Mouse (Mus musculus): ENCODE results near the gene Rapgef2.
"Not testable (repeated sequence)": the region's sequence is repeated elsewhere in the genome, so short reads cannot be mapped to it uniquely, and the experiment has no call there.

Rapgef2 gene

DNA sequence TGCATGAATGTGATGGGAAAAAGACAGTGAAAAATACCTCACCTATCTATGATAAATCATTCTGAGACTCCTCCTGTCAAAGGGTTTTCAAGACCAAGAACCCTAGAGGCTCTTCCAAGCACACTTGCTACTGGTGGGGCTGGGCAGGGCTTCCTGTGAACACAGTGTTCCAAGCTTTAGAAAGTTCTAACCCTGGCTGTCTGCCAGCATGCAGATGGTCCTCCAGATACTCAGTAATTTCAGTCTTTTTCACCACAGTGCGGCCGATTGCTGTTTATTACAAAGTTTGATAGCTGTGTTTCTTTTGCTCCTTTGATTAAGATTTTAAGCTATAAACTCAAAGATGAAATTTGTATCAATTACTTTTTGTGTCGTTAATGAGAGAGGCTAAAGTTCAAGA, 83.1 kb downstream of the Rapgef2 start:
- peak in 1 of 2 experiments; percentile 37 for DNase-seq (ENCODE audit: low spot score in 2 of 2)

DNA sequence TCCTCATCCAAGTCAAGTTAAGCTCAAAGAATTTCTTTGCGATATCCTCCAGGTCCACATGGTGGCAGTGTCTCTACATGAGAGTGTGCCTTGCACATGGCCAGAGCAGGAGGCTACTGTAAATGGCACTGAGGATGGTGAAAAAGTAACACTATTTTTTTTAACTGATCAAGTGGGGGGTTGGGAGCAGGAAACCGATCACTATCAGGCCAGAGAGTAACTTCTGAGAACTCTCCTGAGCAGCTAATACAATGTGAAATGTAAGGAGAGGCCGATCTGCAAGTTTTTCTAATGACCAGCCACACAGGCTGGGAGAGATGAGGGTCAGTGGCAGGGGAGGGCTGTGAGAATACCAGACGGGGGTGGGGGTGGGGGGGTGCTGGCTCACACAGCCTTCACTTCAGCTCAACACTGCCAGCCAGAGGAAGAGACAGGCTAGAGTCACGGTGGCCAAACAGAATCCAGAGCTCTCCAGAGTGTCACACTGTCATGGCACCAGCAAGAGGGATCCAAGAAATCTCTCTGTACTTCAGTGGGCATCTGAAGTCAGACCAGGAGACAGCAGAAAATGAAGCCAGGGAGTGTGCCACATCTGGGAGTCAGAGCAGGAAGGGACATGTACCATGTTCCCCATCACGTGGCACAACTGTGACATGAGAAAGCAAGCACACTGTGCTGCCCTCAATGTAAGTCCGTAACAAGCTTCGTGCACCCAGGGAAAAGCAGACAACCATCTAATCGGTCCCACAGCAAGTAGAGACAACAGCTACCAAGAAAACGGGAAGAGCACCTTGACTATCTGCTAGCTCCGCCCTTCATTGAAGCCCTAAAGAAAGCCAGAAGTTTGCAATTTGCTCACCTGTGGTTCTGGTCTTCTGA, 83.8 kb downstream of the Rapgef2 start:
- DNase-seq (ENCODE audit: low spot score in 2 of 2) = peak; percentile 61 to 76

DNA sequence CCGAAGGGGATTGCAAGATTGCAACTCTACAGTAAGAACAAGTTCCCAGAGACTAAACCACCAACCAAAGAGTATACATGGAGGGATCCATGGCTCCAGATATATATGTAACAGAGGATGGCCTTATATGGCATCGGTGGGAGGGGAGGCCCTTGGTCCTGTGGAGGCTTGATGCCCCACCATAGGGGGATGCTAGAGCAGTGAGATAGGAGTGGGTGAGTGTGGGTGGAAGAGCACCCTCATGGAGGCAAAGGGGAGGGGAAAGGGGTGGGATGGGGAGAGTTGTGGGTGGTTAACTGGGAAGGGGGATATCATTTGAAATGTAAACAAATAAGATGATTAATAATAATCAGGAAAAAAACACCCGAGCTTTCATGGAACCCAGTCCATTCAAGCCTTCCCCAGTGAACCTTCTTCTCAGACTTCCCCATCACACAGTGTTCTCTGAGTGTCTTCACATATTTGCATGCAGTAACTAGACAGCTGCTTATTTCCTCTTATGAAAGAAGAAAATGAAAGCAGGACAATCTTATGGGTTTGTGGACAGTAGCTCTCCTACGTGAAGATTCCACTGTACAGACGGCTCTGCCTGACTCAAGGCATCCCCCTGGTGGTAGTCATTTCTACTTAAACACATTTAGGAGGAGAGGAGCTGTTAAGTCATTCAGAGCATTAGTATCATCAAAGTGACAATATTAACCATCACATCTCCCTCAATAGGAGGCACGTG, 89.4 kb downstream of the Rapgef2 start:
- DNase-seq (ENCODE audit: low spot score in 2 of 2) = no peak

DNA sequence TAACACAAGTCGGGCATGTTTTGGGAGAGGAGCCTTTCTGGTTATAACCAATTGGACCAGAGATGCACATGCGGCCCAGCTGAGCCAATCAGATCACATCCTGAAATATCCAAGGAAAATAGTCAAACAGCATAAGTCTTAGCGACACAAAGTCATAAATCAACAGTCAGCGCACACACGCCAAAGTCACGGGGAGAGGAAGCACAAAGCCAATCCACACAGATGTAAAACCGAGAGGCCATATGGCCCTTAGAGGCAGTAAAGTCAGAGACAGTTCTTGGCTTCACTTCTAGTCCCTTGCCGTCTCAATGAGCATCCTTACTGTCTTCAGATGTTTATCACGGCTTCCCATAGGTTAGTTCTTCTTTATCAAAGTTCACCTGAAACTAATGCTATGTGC, 91.0 kb downstream of the Rapgef2 start:
- no peak for DNase-seq (ENCODE audit: low spot score in 2 of 2)

DNA sequence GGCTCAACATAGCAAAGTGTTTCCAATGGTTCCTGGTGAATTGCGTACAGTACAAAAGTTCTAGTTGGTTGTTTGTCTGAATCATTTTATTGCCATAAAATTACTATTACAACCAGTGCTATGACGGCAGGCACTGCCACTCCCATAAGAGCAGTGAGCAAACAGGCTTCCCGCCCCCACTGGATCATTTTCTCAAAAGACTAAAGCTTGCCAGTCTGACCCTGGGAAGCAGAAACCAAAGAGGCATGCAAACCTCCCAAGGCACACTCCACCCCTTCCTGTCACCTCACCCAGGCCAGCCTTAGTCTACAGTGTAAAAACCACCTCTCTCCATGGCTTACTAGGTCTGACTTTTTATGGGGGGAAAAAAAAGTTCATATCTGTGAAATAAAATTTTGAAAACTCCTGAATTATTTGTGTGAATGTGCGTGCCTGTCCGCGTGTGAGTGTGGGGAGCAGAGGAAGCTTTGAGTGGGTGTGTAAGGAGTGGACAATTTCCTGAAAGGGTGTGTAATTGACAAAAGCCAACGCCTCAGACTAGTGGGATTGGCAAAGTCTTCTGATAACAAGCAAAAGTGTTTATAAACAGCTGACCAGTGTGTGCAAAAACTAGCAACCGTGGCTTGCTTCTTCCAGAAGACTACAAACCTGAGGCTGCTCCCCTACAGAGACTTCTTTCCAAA, 92.1 kb downstream of the Rapgef2 start:
- DNase-seq (ENCODE audit: low spot score in 2 of 2) = no peak

DNA sequence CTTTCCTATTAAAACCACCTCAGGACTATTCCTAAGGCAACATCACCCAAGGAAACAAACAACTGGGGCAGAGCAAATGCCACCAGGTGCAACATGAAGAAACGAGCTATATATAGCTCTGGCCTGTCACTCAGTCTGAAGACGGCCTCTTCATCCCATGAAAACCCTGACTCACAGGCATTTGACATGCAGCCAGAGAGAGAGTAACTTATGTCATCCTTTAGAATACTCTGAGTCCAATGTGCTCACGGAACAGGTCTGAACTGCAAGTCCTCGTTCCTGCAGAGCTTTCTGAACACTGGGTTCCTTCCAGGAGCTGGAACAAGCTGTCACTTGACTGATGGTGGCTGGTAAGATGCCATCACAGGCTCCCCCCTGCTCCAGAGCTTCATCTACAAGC, 93.3 kb downstream of the Rapgef2 start:
- peak in 1 of 2 experiments; percentile 36 for DNase-seq (ENCODE audit: low spot score in 2 of 2)

DNA sequence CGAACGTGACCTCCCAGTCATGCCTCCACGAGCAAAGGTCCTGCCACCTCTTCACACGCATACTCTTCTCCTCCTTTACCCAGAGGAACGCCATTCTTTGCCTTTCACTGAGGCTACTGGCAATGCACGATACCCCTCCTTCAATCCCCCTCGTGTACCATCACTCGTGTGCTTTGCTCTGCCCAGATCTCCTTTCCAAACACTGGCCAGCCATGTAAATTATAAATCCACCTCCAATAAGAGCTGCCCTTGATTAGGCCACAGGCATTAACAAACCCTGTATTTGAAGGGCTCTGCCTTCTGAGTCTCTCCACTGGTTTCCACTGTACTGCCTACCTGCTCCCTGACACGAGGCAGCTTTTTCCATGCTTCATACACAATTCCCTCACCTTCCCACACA, 94.3 kb downstream of the Rapgef2 start:
- no peak for DNase-seq (ENCODE audit: low spot score in 2 of 2)

DNA sequence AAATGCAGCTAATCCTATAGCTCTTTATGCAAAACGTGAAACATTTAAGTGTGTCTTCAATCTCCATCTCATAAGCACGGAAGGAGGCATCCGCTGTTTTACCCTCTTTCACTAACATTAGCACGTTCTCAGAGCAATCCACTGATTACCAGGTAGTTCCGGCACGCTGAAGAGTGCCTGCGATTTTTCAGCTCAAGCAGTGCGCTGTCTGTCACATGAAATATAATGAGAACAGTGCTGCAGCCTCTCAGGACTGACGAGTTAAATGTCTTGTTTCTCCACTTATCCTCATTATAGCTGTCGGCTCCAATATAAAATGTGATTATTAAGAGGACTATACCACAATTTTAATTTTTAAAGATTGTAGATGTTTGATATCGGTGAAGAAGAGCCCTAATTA, 94.8 kb downstream of the Rapgef2 start:
- DNase-seq (ENCODE audit: low spot score in 2 of 2) = no peak

DNA sequence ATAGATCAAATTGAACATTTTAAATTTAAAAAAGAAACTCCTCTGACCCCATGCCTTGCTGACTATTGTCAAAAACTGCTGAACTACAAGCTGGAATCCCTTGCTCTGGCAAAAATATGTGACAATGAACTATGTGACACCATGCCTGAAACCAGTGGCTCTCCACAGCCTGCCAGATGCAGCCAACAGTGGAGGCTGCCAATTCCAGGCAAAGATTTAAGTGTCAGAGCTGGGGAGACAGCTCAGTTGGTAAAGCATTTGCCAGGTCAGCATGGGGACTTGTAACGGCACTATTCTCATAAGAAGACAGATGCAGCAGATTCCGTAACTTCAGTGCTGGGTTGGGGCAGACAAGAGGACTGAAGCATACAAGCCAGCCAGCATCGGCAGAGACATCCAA, 95.9 kb downstream of the Rapgef2 start:
- no peak for DNase-seq (ENCODE audit: low spot score in 2 of 2)

DNA sequence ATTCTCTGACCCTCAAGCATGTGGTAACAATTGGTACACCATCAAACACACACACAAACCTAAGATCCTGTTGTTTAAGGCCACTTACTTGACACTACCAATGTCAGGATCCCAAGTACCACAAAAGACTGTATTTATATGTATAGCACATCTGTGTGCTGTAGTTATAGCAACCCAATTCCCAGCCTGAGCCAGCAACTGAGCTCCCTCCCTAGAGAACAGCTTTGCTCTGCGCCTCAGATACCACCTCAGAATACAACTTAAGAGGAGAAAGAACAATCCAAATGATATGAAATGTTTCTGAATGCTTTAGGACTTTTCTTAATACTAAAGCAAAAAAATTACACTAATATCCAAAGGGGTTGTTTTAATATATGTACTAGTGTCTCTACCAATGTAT, 98.4 kb downstream of the Rapgef2 start:
- DNase-seq (ENCODE audit: low spot score in 2 of 2) = no peak

DNA sequence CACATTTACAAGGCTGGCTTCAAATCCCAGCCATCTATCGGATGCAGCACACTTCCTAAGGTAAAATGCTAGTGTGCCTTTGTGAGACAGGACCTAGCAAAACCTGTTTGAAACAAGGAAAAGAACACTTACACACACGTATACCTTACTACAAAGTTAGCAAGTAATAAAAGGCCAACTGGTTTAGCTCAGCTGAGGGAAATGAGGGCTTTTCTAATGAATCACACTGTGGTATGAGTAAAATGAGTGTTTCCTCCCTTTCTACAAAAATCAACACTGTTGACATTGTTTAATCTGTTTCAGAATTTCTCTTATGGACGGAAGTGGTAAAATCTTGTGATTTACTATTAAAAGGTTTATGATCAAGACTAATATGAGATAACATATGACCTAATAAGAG, 104.0 kb downstream of the Rapgef2 start:
- no peak for DNase-seq (ENCODE audit: low spot score in 2 of 2)

DNA sequence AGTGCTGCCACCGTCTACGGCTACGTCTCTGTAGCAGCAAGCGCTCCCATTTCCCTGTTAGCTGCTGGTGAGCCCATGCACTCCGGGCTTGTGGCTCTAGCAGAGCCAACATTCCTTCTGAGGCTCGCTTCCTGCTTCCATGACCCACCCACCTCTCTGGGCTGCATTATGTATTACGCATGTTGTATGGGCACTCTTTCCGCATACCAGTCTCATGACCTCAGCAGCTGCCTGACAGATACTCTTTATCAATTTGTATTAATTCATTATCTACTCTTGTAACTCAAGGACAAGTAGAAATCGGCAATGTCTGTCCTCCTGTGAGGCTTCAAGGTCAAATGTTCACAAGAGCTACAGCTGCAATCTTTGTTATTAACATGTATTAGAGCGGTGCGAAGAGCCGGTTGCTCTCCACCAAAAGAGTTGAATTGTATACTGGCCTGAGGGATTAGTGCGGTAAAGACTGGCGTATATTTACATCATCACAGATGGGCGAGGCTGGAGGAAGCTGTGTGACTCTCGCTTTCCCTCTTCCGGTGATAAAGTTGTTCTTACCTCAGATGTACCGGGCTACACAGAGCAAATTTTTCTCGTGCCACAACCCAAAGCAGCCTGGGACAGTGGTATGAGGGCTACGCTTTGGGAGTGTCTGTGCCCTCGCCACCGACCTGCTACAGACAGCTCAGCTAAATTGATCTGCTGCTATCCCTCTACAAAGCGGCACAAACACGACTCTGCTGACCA, 104.9 kb downstream of the Rapgef2 start:
- no peak for DNase-seq (ENCODE audit: low spot score in 2 of 2)

DNA sequence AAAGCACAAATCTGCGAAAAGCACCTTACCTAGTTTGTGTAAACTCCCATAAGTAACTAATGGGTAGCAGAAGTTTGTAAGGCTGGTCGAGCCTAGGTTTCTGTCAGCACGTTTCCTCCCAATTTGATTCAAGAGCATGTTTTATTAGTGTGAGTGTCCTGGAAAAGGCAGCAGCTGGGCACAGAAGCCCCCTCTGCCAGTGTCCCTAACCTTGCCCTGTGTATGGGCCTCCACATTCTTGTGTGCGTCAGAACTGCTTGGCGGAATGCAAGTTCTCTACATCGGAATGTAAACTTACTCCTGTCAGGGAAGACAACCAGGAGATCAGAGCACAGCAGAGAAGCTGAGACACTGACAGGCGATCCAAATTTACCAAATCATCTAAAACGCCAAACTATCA, 106.2 kb downstream of the Rapgef2 start:
- no peak for DNase-seq (ENCODE audit: low spot score in 2 of 2)

DNA sequence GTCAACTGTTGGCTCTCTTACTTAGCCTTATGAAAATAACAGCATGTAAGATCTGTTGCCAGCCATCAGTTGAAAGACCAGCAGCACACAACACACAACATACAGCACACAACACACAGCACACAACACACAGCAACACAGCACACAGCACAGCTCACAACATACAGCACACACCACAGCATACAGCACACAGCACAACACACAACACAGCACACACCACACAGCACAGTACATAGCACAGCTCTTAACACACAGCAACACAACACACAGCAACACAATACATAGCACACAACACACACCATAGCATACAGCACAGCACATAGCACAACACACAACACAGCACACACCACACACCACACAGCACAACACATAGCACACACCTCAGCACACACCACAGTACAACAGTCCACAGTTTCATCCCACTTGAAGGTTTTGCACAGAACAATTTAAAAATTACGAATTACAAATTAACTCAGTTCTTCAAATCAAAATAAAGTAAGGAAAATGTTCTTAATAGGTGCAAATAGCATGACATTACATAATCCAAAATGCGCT, 106.7 kb downstream of the Rapgef2 start:
- DNase-seq (ENCODE audit: low spot score in 2 of 2) = no peak

DNA sequence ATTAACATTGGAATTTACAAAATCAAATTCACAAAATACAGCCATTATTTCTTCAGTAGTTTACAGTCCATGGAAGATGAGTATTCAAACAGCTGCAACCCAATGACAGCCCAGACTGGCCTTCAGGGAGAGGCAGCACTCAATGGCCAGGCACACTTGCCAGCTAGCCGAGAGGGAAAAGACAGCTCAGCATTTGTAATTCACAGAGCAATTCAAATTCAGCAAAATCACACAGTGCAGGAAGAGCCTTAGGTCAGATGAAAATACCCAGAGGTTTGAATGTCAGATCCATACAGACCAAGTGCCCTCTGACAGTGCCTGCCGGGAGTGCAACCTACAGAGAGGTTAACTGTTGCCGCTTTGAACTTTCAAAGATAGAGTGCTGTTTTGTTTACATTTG, 107.6 kb downstream of the Rapgef2 start:
- no peak for DNase-seq (ENCODE audit: low spot score in 2 of 2)

DNA sequence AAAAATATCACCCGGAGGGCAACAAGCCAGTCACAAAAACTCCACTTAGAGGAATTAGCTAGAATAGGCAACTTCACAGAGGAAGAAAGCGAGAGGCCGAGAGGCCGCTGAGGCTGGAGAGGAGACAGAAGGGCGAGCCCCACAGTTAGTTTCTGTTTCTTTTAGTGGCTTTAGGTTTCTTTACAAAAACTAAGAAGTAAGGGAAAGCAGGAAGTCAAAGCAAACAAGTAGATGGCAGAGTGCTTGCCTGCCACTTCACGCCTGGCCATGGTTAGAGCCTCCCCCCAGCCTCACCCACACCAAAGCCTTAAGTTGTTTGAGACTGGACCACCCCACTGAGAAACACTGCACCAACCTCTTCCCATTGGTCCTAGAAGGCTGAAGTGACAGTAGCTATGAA, 108.2 kb downstream of the Rapgef2 start:
- DNase-seq (ENCODE audit: low spot score in 2 of 2) = no peak

DNA sequence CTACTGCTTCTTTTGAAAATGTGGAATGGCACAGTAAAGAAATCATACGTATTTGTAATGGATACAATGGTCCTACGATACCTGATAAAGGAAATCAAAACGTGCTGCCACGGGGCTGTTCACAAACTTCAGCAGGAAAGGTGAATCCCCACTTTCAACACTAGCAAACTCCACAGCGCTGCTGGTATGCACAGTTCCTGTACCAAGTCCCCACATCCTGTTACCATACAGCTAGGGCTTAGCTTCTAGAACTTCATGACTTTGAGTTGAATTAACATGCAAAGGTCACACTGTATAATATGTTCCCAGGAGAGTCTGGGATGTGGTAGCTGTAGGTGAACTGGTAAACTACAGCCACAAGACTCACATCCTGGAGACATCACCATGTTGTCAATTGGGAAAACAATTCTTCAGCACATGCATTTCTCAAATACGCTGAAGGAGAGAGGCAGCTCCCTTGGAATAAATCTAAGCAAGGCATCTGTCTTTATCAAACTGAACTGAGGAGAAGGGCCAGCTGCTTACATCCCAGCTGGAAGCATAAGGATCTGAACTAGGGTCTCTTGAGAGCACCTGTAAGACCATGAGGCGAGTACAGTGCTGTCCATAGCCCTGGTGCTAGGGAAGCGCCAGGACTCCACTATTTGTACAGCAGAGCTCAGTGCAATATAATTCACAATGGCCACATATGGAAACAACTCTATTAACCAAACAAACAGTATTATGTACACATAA, 109.0 kb downstream of the Rapgef2 start:
- DNase-seq (ENCODE audit: low spot score in 2 of 2) = no peak

DNA sequence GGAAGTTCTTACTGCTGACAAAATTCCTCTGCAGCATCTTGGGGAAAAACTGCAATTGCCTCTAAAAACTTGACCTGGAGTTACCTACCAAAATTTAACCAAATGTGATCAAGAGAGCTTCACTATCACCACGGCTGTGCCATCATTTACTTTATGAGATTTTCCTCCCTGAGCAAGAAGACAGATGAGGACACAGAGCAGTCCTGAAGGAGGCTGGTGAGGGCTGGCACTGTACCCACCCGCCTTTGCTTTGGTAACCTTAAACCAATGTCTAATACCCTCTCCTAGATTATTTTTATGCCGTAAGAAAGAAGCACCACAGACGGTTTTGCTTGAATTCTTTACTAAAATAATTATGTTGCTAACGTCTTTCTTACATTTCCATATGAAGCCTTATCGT, 112.1 kb downstream of the Rapgef2 start:
- no peak for DNase-seq (ENCODE audit: low spot score in 2 of 2)

DNA sequence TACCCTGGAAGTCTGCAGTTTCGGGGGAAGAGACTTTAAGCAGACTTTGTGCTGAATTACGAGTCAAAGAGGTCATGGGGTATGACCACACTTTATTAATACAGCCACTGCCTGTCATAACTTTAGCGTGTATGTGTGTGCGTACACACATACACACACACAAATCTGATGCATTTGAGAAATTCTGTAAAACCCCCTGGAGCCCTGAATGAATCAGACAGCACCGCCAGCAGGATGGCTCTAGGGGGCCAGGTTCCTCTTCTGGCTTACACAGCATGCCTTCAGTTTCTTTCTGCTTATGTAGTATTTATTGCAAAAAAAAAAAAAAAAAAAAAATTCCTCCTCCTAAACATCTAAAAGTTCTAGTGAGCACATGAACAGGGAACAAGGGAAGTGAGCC, 113.0 kb downstream of the Rapgef2 start:
- DNase-seq (ENCODE audit: low spot score in 2 of 2) = no peak

DNA sequence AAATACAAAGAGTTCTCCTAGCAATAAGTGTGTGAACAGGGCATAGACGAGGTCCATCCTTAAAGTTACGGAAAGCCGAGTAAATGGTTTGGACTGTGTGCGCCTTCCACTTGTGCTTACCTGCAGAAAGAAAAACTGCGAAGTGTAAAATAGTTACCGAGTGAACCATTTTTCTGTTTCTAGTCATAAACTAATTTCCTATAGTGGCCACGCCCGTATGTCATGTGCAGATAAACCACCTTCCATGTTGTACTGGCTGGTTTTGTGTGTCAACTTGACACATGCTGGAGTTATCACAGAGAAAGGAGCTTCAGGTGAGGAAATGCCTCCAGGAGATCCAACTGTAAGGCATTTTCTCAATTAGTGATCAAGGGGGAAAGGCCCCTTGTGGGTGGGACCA, 115.2 kb downstream of the Rapgef2 start:
- not testable (repeated sequence) for DNase-seq (ENCODE audit: low spot score in 2 of 2)

Data from frontal cortex, postnatal 10 days (tissue).